8 mouse cellular contexts compared by ENCODE assay signal in the genomic region with DNA sequence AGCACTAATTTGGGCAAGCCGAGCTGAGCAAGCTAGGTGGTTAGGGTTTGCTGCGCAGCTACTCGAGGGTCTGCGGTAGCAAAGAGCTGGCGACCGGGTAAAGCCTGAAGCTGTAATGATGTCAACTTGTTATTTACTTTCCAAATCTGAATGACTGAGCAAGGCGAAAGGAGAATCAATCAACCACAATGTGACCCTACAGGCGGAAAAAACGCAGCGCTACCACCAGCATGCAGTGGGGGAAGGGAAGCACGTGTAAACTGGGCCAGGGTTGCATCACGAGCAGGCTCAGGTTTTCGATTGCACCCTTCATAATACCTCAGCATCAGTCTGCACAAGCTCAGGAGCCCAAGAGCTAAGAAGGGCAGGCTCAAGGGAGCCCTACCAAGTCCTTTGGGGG. TPM values are rescaled to one million over a fixed set of nuclear protein-coding genes. Genes with fewer than 3 reads are reported as not detected.
DNase-seq lines count a peak whose midpoint lies in the region; ATAC-seq and TF ChIP-seq lines count a peak whose summit lies in the region.

No protein-coding gene starts in this region.

- TF ChIP-seq CTCF in ES-Bruce4 (IDR thresholded peaks at IDR 0.05; ENCODE audit: low read depth, low read length), result no peak
- TF ChIP-seq CTCF in layer of hippocampus, adult 2 months (conservative IDR thresholded peaks at IDR 0.05), result 0 out of 2 replicates have a peak, but pooled peaks have one; percentile 17
- TF ChIP-seq CTCF in lung, embryonic 14.5 days (IDR thresholded peaks at IDR 0.05; ENCODE audit: low read depth), result peak; percentile 20
- TF ChIP-seq CTCF in olfactory bulb, adult 2 months (IDR thresholded peaks at IDR 0.05; ENCODE audit: insufficient read depth, low read depth, low read length), result no peak
- no peak for TF ChIP-seq CTCF in thymus, adult 2 months (IDR thresholded peaks at IDR 0.05; ENCODE audit: borderline replicate concordance, control insufficient read depth, extremely low read depth, insufficient read depth, low read length, poor library complexity)

- H3K4me3 ChIP-seq in ES-Bruce4 (ENCODE audit: low read depth, low read length), result peak overlapping the region; percentile 57
- H3K4me3 ChIP-seq in forebrain, embryonic 16.5 days (replicated peaks; ENCODE audit: low read length), result peak overlapping the region; percentile 66
- H3K4me3 ChIP-seq in layer of hippocampus, adult 2 months, result peak overlapping the region; percentile 72
- no peak overlapping the region for H3K4me3 ChIP-seq in lung, embryonic 14.5 days (ENCODE audit: low read depth, low read length)
- peak overlapping the region; percentile 38 for H3K4me3 ChIP-seq in olfactory bulb, adult 2 months (ENCODE audit: insufficient read depth, low read depth, low read length)
- peak overlapping the region; percentile 16 for H3K4me3 ChIP-seq in thymus, adult 2 months (ENCODE audit: control insufficient read depth, insufficient read depth, low read length)

- no peak for TF ChIP-seq POLR2A in ES-Bruce4 (IDR thresholded peaks at IDR 0.05; ENCODE audit: insufficient read depth, low read length)
- no peak for TF ChIP-seq POLR2A in olfactory bulb, adult 2 months (IDR thresholded peaks at IDR 0.05; ENCODE audit: insufficient read depth, low read depth, low read length)
- no peak for TF ChIP-seq POLR2A in thymus, adult 2 months (IDR thresholded peaks at IDR 0.05; ENCODE audit: control insufficient read depth, extremely low read depth, insufficient read depth, low read length, poor library complexity)

- peak overlapping the region; percentile 73 for H3K27ac ChIP-seq in ES-Bruce4 (ENCODE audit: insufficient read depth, low read length)
- H3K27ac ChIP-seq in forebrain, embryonic 16.5 days (ENCODE audit: low read length), result peak overlapping the region; percentile 95
- peak overlapping the region; percentile 91 for H3K27ac ChIP-seq in layer of hippocampus, adult 2 months
- peak overlapping the region; percentile 96; the same call in 1 of the 2 replicates for H3K27ac ChIP-seq in lung, embryonic 14.5 days (ENCODE audit: low read depth)
- H3K27ac ChIP-seq in olfactory bulb, adult 2 months (ENCODE audit: insufficient read depth, low read depth, low read length), result peak overlapping the region; percentile 77
- H3K27ac ChIP-seq in thymus, adult 2 months (ENCODE audit: control insufficient read depth, insufficient read depth, low read length), result peak overlapping the region; percentile 96

- intact Hi-C loops in heart, postnatal 36 days (cut with DNase I), result loop anchor here (1.0 to 10.0 kb wide), 4 partner anchors 76 to 286 kb away; partner anchors contain the start of gene Prkx

- H3K36me3 ChIP-seq in ES-Bruce4 (ENCODE audit: control insufficient read depth, insufficient read depth, low read length, poor library complexity, severe bottlenecking), result no peaks in the 10 kb centered on the region
- no peaks in the 10 kb centered on the region for H3K36me3 ChIP-seq in forebrain, embryonic 16.5 days (ENCODE audit: control insufficient read depth, insufficient read depth)
- no peaks in the 10 kb centered on the region for H3K36me3 ChIP-seq in lung, embryonic 14.5 days (ENCODE audit: insufficient read depth)
- no peaks in the 10 kb centered on the region for H3K36me3 ChIP-seq in thymus, adult 2 months (ENCODE audit: control insufficient read depth, insufficient read depth, low read length)

- WGBS in forebrain, embryonic 16.5 days, result 23% methylated on average over 13 of the region's 13 CpGs
- WGBS in lung, embryonic 14.5 days, result 13% methylated on average over 13 of the region's 13 CpGs
- 13% methylated on average over 13 of the region's 13 CpGs for WGBS in olfactory bulb, adult 2 months
- 4% methylated on average over 13 of the region's 13 CpGs for WGBS in thymus, adult 2 months

- H3K9ac ChIP-seq in ES-Bruce4 (ENCODE audit: low read depth, poor library complexity, severe bottlenecking), result peak overlapping the region; percentile 97
- no peak overlapping the region for H3K9ac ChIP-seq in forebrain, embryonic 16.5 days (replicated peaks; ENCODE audit: low read depth, low read length)
- H3K9ac ChIP-seq in lung, embryonic 14.5 days, result no peak overlapping the region

- H3K4me1 ChIP-seq in ES-Bruce4 (ENCODE audit: control insufficient read depth, insufficient read depth, low read length), result no peaks in the 10 kb centered on the region
- peaks cover 14% of the 10 kb centered on the region for H3K4me1 ChIP-seq in forebrain, embryonic 16.5 days (replicated peaks; ENCODE audit: control insufficient read depth, insufficient read depth, low read length)
- H3K4me1 ChIP-seq in lung, embryonic 14.5 days (ENCODE audit: insufficient read depth), result 0 out of 2 replicates have a peak, but pooled peaks cover 3% of the 10 kb centered on the region
- H3K4me1 ChIP-seq in olfactory bulb, adult 2 months (ENCODE audit: control insufficient read depth, insufficient read depth, low read length), result peaks cover 9% of the 10 kb centered on the region
- H3K4me1 ChIP-seq in thymus, adult 2 months (replicated peaks; ENCODE audit: control insufficient read depth, insufficient read depth, low read length), result peaks cover 15% of the 10 kb centered on the region

- peak overlapping the region; percentile 53 for H3K4me2 ChIP-seq in forebrain, embryonic 16.5 days (ENCODE audit: low read length)
- peak overlapping the region; percentile 70 for H3K4me2 ChIP-seq in lung, embryonic 14.5 days

- no peaks in the 10 kb centered on the region for H3K9me3 ChIP-seq in ES-Bruce4 (replicated peaks; ENCODE audit: control insufficient read depth, insufficient read depth, low read length, poor library complexity, severe bottlenecking)
- no peaks in the 10 kb centered on the region for H3K9me3 ChIP-seq in forebrain, embryonic 16.5 days (ENCODE audit: control insufficient read depth, low read length)
- no peaks in the 10 kb centered on the region for H3K9me3 ChIP-seq in lung, embryonic 14.5 days (ENCODE audit: low read depth, low read length)

- TF ChIP-seq EP300 in ES-Bruce4 (IDR thresholded peaks at IDR 0.05; ENCODE audit: insufficient read depth, low read depth, low read length), result peak; percentile 97

- H3K27me3 ChIP-seq in ES-Bruce4 (ENCODE audit: control insufficient read depth, insufficient read depth, low read length, poor library complexity, severe bottlenecking), result no peaks in the 10 kb centered on the region
- no peaks in the 10 kb centered on the region for H3K27me3 ChIP-seq in forebrain, embryonic 16.5 days (replicated peaks; ENCODE audit: control insufficient read depth, insufficient read depth, low read length)
- no peaks in the 10 kb centered on the region for H3K27me3 ChIP-seq in lung, embryonic 14.5 days (ENCODE audit: insufficient read depth, low read length)
- H3K27me3 ChIP-seq in thymus, adult 2 months (ENCODE audit: control insufficient read depth, insufficient read depth, low read length), result no peaks in the 10 kb centered on the region

- ATAC-seq in forebrain, embryonic 16.5 days, result peak; percentile 79
- peak; percentile 57; the same call in 1 of the 2 replicates for ATAC-seq in lung, embryonic 14.5 days (ENCODE audit: insufficient read depth)

- DNase-seq in cerebellum, adult 11-12 months, result peak; percentile 86
- peak; percentile 79 to 81 for DNase-seq in heart, postnatal 36 days
- DNase-seq in layer of hippocampus, adult 2 months (ENCODE audit: low spot score in 2 of 2), result peak; percentile 69 to 83
- peak; percentile 93 for DNase-seq in lung, embryonic 14.5 days
- DNase-seq in thymus, adult 2 months, result peak; percentile 82

RNA-seq across cellular contexts. Expression of gene Tbl1x, which starts 1.7 kb away (rescaled TPM):
- polyA plus RNA-seq in ES-Bruce4 (2011; ENCODE audit: insufficient read depth, insufficient read length, low read depth, missing spikeins), result 67.4 and 70.4 TPM in 2 replicates
- polyA plus RNA-seq in forebrain, embryonic 16.5 days (2015; fragmentation: Nextera tagmentation; extraction: Ambion mirVana), result 55.5 and 59.8 TPM in 2 replicates
- total RNA-seq in heart, postnatal 36 days (2021), result 10 to 100 TPM; 27.9 to 32.0 TPM
- 10 to 100 TPM; 30.0 to 30.6 TPM for total RNA-seq in layer of hippocampus, adult 2 months (2021)
- polyA plus RNA-seq in lung, embryonic 14.5 days (2014; fragmentation: Nextera tagmentation; extraction: Ambion mirVana), result 82.8 and 83.0 TPM in 2 replicates
- 58.0 and 148 TPM in 2 replicates for polyA plus RNA-seq in olfactory bulb, adult 2 months (2012; ENCODE audit: insufficient read depth, insufficient read length, low replicate concordance, missing spikeins)
- polyA plus RNA-seq in thymus, adult 2 months (2012; rRNA removed), result 30.0 TPM in 2 replicates

Comparison
In these comparisons a context has a peak if more than half of its experiments do, and no peak if none do; other contexts are left out.
1. CTCF ChIP-seq: peak in layer of hippocampus, adult 2 months (single experiment) and lung, embryonic 14.5 days (single experiment); none in ES-Bruce4 (single experiment), olfactory bulb, adult 2 months (single experiment) and thymus, adult 2 months (single experiment).
2. Peak in every context shown above with its lines, with median percentiles within 50 percentile points of each other: H3K27ac ChIP-seq and DNase-seq.